Mouse (Mus musculus) spleen, postnatal 0 days (tissue): ENCODE data around the gene Upk3bl. TPM values are rescaled to one million over a fixed set of nuclear protein-coding genes. Genes with fewer than 3 reads are reported as not detected.

Experiments used
- polyA plus RNA-seq: library from polyadenylated mRNA; unstranded; fragments of >200 nt; fragmentation: Nextera tagmentation; extraction: Ambion mirVana; gene quantifications from 2 replicates; pipeline ENCODE4 v1.2.1, GENCODE M21; 2015

The Upk3bl gene
- not detected in 2 replicates for polyA plus RNA-seq

GRCm38 (mm10) chr5:136054301-136055077 lies at the start of gene Upk3bl:
TSS of gene Upk3bl (plus strand) at chr5:136054492.

GRCm38 (mm10) chr5:136038258-136039214 lies 15.8 kb upstream of the Upk3bl start, which contains the start of gene Upk3b:
TSS of gene Upk3b (plus strand) at chr5:136038496.

GRCm38 (mm10) chr5:136083669-136084107 lies 29.4 kb downstream of the Upk3bl start, which contains the start of gene Rasa4:
TSS of gene Rasa4 (plus strand) at chr5:136083916.

Other genes starting within 250 kb of the Upk3bl start
- 0.08 TPM in 2 replicates for gene Srrm3, start 247.6 kb upstream of the Upk3bl start, polyA plus RNA-seq
- gene Hspb1, start 166.6 kb upstream of the Upk3bl start, polyA plus RNA-seq, result 64.5 and 67.6 TPM in 2 replicates
- 55.4 and 62.3 TPM in 2 replicates for gene Ywhag, start 119.9 kb upstream of the Upk3bl start, polyA plus RNA-seq
- 2.8 and 3.6 TPM in 2 replicates for gene Ssc4d, start 80.0 kb upstream of the Upk3bl start, polyA plus RNA-seq
- not detected in 2 replicates for gene Zp3, start 74.4 kb upstream of the Upk3bl start, polyA plus RNA-seq
- 6.9 and 10.6 TPM in 2 replicates for gene Dtx2, start 59.7 kb upstream of the Upk3bl start, polyA plus RNA-seq
- 28.8 and 32.7 TPM in 2 replicates for gene Upk3b, start 16.0 kb upstream of the Upk3bl start, polyA plus RNA-seq
- 5.1 and 5.8 TPM in 2 replicates for gene Rasa4, start 29.4 kb downstream of the Upk3bl start, polyA plus RNA-seq
- 188 and 203 TPM in 2 replicates for gene Polr2j, start 62.1 kb downstream of the Upk3bl start, polyA plus RNA-seq
- 46.2 and 50.8 TPM in 2 replicates for gene Lrwd1, start 81.6 kb downstream of the Upk3bl start, polyA plus RNA-seq
- 17.4 and 18.6 TPM in 2 replicates for gene Alkbh4, start 81.7 kb downstream of the Upk3bl start, polyA plus RNA-seq
- gene Orai2, start 116.2 kb downstream of the Upk3bl start, polyA plus RNA-seq, result 9.1 and 12.4 TPM in 2 replicates
- gene Prkrip1, start 144.5 kb downstream of the Upk3bl start, polyA plus RNA-seq, result 29.3 and 32.6 TPM in 2 replicates
- gene Sh2b2, start 192.1 kb downstream of the Upk3bl start, polyA plus RNA-seq, result 2.0 and 3.1 TPM in 2 replicates